Mouse (Mus musculus) adrenal gland, adult 2 months (tissue): ENCODE results near the gene Wdr54. TPM values are rescaled to one million over a fixed set of nuclear protein-coding genes. Genes with fewer than 3 reads are reported as not detected.
A peak's percentile ranks its signal among the peaks of the same experiment; 100 is the strongest.

Source experiments
- DNase-seq: peaks from one replicate; pipeline ENCODE4 v3.0.0; 2021
- polyA plus RNA-seq: library from polyadenylated mRNA; depleted of rRNA; stranded (reverse); fragments of >200 nt; gene quantifications from 2 replicates; pipeline ENCODE4 v1.2.3, GENCODE M21; 2012
- total RNA-seq, 2 experiments: library from RNA; stranded (reverse); gene quantifications; 2 replicates each; pipeline ENCODE4 v1.2.3; 2021

Gene Wdr54
- total and polyA plus RNA-seq, 3 experiments: 2.2 to 4.8 (median 4.7) TPM

DNA sequence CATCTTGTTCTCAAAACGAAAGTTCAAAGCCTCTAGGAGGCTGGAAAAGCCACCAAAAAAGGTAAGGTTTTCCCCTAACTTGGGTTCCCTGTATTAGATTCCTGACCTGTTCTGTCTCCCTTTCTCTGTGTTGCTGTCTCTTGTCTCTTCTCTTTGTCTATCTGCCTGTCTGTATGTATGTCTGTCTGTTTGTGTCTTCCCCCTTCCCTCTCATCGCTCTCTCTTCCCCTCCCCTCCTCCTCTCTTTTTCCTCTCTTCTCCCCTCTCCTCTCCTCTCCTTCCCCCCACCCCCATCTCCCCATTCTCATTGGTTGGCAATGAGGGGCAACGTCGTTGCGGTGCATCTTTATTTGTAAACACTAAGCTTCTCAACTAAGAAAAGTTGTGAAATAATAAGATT lies 30.9 kb downstream of the Wdr54 start, which contains the start of gene Ino80b:
Gene Ino80b (minus strand): TSS at position 101 of the 400 bp plus-strand sequence.
- DNase-seq: no peak

DNA sequence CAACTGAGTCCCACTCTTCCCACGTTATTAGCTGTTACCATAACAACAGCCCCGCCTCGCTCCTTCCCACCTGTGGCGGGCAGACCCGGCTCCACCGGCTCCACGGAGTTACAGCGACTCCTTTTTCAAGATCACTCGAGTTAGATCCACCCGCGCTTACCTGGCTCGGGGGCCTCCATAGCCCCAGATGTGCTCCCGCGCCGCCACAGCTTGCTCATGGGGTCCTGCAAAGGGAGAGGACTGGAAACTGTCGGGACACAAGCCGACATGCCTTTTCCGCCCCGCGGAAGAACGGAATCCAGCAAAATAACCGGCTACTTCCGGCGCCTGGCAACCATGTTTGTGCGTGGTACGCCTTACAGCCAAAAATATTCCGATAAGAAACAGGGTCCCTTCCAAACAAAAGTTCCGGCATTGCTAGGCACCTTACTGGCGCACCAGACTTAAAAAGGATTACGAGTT lies 31.3 kb downstream of the Wdr54 start:
- DNase-seq: peak; percentile 93

DNA sequence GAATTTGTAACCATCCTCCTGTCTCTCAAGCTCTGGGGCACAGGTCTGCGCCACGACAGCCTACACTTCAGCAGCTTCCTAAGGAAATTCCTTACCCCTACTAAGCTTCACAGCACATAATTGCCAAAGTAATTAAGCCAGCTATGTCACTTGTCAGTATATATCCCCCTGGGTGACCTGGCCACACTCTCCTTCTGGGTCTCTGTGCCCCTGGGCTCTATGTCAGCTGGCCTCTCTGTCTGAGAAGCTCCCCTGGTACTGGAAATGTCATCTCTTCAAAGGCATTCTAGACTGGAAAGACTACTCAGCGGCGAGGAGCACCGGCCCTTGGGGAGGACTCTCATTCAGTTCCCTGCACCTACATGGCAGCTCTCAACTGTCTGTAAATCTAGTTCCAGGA lies 33.2 kb downstream of the Wdr54 start:
- DNase-seq: no peak

- no peak for DNase-seq
Measured at GRCm38 (mm10) chr6:83121863-83122710, 34.1 kb downstream of the Wdr54 start.

DNA sequence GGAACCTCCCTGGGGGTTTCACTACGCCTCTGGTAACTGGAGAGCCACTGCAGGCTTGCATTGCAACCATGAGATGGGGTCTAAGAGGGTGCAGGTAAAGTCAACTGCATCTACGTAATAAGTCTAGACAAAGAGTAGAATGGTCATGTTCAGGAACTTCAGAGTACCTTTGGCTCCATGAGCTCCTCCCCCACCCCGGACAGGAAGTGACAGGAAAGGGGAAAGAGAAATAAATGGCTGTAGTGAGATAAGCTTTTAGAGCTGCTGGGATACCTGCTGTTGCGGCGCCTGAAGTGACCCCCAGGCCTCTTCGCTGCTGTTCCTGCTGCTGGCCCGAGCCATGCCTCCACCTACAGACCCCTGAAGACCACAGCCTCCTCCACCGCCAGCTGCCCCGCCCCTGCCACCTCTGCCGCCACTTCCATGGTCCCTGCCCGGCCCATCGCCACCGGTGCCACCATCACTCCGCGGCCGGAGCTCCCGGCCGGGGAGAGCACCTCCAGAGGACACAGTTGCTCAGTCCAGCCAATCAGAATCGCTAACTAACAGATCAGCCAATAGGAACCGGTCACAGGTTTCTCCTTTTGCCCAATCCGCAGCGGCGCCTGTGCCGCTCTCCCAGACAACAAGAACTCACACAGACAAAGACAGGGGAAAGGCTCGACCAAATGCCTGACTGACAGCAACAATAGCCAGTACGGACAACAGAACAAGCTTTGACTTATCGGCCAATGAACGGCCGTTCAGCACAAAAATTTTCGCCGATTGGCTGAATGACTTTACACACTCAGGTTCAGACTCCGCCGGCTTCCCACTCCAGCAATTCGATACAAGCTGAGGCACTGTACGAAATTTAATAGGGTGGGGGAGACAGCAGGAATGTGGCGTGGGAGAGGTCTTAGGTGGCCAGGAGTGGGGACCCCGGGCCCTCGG lies 35.0 kb downstream of the Wdr54 start, which contains the start of gene Wbp1:
Gene Wbp1 (minus strand): TSS at position 630 of the 933 bp plus-strand sequence.
- DNase-seq: peak; percentile 98

- DNase-seq: peak; percentile 47
Measured at GRCm38 (mm10) chr6:83119734-83120051, 36.5 kb downstream of the Wdr54 start.

DNA sequence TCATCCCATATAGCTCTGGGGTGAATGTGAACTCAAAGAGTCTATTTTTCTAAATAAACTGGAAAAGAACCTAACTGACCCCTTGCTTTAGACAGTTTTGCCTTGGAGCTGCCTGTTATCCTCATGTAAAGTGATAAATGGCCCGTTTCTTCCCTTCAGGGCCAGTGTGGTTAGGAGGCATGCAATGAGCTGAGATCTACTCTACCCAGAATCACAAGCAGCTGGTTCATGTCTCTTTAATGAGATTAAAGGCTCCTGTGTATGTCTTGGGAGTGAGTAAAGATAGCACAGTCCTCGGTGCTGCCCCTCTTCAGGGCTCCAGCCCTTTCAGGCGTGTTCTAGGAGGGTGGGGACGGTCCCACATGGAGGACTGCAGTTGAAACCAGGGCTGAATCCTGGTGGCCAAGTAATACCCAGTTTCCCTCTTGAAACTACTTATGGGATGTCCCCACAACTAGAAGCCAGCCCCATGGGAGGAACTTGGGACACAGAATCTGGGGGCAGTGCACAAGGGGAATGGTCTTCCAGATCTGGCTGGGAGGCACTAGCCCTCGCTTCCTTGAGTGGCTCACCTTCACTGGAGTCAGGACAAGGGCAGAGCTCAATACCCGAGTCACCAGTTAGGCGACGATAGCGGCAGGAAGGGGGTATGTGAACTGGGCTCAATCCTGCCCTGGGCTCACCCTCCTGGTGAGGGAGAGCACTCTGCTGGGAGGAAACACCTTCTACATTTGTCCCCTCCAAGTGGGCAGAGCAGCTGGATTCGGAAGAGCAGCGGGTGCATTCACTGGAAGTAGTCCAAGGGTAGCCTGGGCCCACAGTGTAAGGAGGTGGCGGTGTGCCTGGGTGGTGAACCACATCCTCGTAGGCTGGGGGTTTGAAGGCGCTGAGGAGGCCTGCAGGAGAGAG lies 37.1 kb downstream of the Wdr54 start:
- DNase-seq: no peak

DNA sequence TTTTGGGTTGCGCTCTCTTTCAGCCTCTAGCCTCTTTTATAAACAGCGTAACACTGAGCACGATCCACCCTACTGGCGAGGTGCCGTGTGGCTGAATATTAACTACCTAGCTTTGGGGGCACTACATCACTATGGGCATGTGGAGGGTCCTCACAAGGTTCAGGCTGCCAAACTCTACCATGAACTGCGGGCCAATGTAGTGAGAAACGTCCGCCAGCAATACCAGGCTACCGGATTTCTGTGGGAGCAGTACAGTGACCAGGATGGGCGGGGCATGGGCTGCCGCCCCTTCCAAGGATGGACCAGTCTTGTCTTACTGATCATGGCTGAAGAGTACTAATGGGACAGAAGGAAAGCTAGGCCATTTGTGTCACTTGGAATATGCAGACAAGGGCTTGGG lies 37.8 kb downstream of the Wdr54 start:
- no peak for DNase-seq

- peak; percentile 62 for DNase-seq
Measured at GRCm38 (mm10) chr6:83117616-83118015, 38.6 kb downstream of the Wdr54 start.

GRCm38 (mm10) chr6:83117165-83117438 lies 39.1 kb downstream of the Wdr54 start:
- no peak for DNase-seq

DNA sequence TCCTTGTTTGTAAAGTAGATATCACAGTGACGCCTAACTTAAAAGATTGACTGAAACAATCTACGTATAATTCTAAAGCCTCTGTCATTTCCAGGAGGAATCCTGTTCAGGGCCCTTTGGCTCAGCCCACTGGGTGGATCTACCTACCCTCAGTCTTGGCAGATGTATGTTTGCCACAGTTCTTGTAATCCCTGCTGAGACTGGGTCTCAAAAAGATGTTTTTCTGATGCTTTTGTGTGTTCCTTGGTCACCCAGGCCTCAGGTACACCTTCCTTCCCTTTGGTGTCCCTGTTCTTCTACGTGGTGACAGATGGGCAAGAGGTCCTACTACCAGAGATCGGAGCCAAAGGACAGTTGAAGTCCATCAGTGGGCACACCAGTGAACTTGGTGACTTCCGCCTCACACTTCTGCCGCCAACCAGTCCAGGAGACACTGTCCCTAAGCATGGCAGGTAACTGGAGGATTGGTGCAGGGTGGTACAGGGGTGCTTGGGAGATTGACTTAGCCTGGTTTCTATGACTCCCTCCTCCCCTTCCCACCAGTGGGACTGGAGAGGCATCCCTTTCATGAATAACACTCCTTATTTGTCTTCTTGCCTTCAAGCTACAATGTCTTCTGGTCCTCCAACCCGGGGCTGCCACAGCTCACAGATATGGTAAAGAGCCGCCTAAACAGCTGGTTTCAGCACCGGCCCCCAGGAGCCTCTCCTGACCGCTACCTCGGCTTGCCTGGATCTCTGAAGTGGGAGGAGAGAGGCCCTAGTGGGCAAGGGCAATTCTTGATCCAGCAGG lies 39.6 kb downstream of the Wdr54 start:
- no peak for DNase-seq

DNA sequence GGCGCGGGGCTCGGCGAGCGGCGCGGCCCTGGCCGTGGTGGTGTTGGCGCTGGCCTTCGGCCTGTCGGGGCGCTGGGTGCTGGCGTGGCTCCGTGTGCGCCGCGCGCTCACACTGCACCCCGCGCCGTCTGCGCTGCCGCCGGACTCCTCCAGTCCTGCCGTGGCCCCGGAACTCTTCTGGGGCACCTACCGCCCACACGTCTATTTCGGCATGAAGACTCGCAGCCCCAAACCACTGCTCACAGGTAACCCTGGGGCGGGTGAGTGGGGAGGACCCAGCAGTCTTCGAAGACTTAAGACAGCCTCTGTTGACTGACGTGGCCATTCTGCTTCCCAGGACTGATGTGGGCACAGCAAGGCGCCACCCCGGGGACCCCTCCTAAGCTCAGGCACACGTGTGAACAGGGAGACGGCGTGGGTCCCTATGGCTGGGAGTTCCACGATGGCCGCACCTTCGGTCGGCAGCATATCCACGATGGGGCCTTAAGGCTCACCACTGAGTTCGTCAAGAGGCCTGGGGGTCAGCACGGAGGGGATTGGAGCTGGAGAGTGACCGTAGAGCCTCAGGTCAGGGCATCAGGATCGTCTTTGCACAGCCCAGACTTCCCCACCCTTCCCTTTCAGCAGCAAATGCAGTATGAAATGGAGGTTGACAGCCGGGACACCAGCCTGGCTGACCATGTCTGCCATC lies 40.4 kb downstream of the Wdr54 start:
- DNase-seq: no peak

DNA sequence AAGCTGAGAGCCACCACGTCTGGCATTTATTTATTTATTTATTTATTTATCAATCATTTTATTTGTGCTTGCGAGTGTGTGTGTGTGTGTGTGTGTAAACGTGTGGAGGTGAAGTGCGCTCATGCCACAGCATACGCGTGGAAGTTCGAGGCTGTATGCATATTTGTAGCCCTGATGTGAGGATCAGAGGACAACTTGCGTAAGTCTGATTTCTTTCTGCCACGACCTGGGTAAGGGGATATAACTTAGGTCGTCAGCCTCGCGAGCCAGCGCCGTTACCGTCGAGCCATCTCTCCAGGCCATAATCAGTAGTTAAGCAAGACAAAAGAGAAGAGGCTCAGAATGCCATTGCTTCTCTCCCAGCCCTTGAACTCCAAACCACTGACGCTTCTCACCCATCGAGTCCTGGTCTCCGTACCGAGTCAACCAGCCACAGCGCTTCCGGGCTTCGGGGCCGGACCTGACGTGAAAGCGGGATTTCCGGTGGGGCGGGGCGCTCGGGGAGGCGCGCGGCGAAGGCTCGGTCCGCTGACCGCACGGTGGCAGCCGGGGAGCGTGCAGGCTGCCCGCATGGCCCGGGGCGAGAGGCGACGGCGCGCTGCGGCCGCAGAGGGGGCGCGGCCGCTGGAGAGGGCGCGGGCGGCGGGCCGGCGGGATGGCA lies 41.1 kb downstream of the Wdr54 start, which contains the start of gene Mogs:
Gene Mogs (plus strand): TSS at position 486 of the 661 bp plus-strand sequence.
- peak; percentile 97 for DNase-seq

GRCm38 (mm10) chr6:83111510-83112136 lies 44.6 kb downstream of the Wdr54 start:
- DNase-seq: no peak

- peak; percentile 90 for DNase-seq
Measured at GRCm38 (mm10) chr6:83108762-83109668, 47.2 kb downstream of the Wdr54 start, which contains the start of gene Mrpl53. TSS of gene Mrpl53 (plus strand) at chr6:83109040.

- DNase-seq: peak; percentile 82
Measured at GRCm38 (mm10) chr6:83107566-83108400, 48.4 kb downstream of the Wdr54 start.

DNA sequence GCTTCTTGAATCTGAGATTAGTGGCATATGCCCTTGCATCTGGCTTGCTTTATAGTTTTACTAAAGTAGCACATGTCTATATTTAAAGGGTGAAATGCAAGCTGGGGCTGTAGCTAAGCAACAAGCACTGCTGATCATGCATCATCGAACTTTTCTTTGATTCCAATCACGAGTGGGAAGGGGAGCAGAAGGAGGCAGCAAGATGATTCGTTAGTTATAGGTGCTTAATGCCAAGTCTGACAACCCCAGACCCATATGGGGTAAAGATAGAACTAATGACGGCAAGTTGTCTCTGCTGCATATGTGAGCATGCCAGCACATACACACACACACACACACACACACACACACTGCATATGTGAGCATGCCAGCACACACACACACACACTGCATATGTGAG lies 52.0 kb downstream of the Wdr54 start:
- no peak for DNase-seq
